Mouse (Mus musculus): ENCODE data around the gene Slc2a5. TPM values are rescaled to one million over a fixed set of nuclear protein-coding genes. Genes with fewer than 3 reads are reported as not detected.

Slc2a5 gene
- polyA plus RNA-seq, 1 experiment from 2014 or later: 2.0 TPM

- Histone ChIP-seq H3K9me3 (no peaks in the 10 kb centered on the region), H3K27me3 (no peaks in the 10 kb centered on the region), H3K27ac (no peak overlapping the region), H3K36me3 (no peaks in the 10 kb centered on the region), H3K9ac (no peak overlapping the region), H3K4me1 (peaks cover 7% of the 10 kb centered on the region; the same call in 1 of the 2 replicates), H3K4me2 (no peak overlapping the region), H3K4me3 (no peak overlapping the region)
- ATAC-seq (ENCODE audit: insufficient number of reproducible peaks, low FRiP score, low TSS enrichment, low read depth): no peak
- 56% methylated on average over 8 of the region's 8 CpGs for WGBS
Measured at GRCm38 (mm10) chr4:150177122-150177521, 58.0 kb downstream of the Slc2a5 start.

- ATAC-seq (ENCODE audit: insufficient number of reproducible peaks, low FRiP score, low TSS enrichment, low read depth): no peak
- WGBS: 20% methylated on average over 4 of the region's 4 CpGs
- H3K4me2 ChIP-seq: no peak overlapping the region
Measured at GRCm38 (mm10) chr4:150178131-150178530, 59.0 kb downstream of the Slc2a5 start.

GRCm38 (mm10) chr4:150181304-150181703 is 62.2 kb downstream of the Slc2a5 start:
- H3K4me2 ChIP-seq: no peak overlapping the region
- no peak for ATAC-seq (ENCODE audit: insufficient number of reproducible peaks, low FRiP score, low TSS enrichment, low read depth)

More at GRCm38 (mm10) chr4:150178131-150178530, 59.0 kb downstream of the Slc2a5 start:
- no peaks in the 10 kb centered on the region for H3K36me3 ChIP-seq
- H3K9ac ChIP-seq: no peak overlapping the region
- no peaks in the 10 kb centered on the region for H3K27me3 ChIP-seq
- H3K4me3 ChIP-seq: no peak overlapping the region
- H3K9me3 ChIP-seq: no peaks in the 10 kb centered on the region
- H3K4me1 ChIP-seq: peaks cover 7% of the 10 kb centered on the region; the same call in 1 of the 2 replicates
- H3K27ac ChIP-seq: no peak overlapping the region

GRCm38 (mm10) chr4:150188236-150188635 is 69.2 kb downstream of the Slc2a5 start:
- Histone ChIP-seq H3K9ac (no peak overlapping the region), H3K9me3 (no peaks in the 10 kb centered on the region), H3K4me2 (no peak overlapping the region), H3K36me3 (no peaks in the 10 kb centered on the region), H3K27me3 (no peaks in the 10 kb centered on the region), H3K4me3 (no peak overlapping the region), H3K27ac (no peak overlapping the region), H3K4me1 (no peaks in the 10 kb centered on the region)
- no peak for ATAC-seq (ENCODE audit: insufficient number of reproducible peaks, low FRiP score, low TSS enrichment, low read depth)
- WGBS: 49% methylated on average over 11 of the region's 11 CpGs

More at GRCm38 (mm10) chr4:150181304-150181703, 62.2 kb downstream of the Slc2a5 start:
- peaks cover 7% of the 10 kb centered on the region; the same call in 1 of the 2 replicates for H3K4me1 ChIP-seq
- H3K36me3 ChIP-seq: no peaks in the 10 kb centered on the region
- no peak overlapping the region for H3K4me3 ChIP-seq
- no peaks in the 10 kb centered on the region for H3K9me3 ChIP-seq
- H3K27me3 ChIP-seq: no peaks in the 10 kb centered on the region
- 86% methylated on average over 7 of the region's 7 CpGs for WGBS
- no peak overlapping the region for H3K27ac ChIP-seq
- H3K9ac ChIP-seq: no peak overlapping the region

GRCm38 (mm10) chr4:150192199-150192598 is 73.1 kb downstream of the Slc2a5 start:
- Histone ChIP-seq H3K4me2 (no peak overlapping the region), H3K9me3 (no peaks in the 10 kb centered on the region), H3K9ac (no peak overlapping the region), H3K4me1 (no peaks in the 10 kb centered on the region), H3K36me3 (no peaks in the 10 kb centered on the region), H3K27ac (no peak overlapping the region), H3K27me3 (no peaks in the 10 kb centered on the region), H3K4me3 (no peak overlapping the region)
- ATAC-seq (ENCODE audit: insufficient number of reproducible peaks, low FRiP score, low TSS enrichment, low read depth): no peak
- 80% methylated on average over 6 of the region's 6 CpGs for WGBS

Other genes starting within 250 kb of the Slc2a5 start
- gene Spsb1, start 164.2 kb upstream of the Slc2a5 start, polyA plus RNA-seq (2015; fragmentation: Nextera tagmentation; extraction: Ambion mirVana): 24.6 and 27.1 TPM in 2 replicates
- gene H6pd, start 110.3 kb upstream of the Slc2a5 start, polyA plus RNA-seq (2015; fragmentation: Nextera tagmentation; extraction: Ambion mirVana): 13.1 and 13.4 TPM in 2 replicates
- gene Gpr157, start 31.9 kb upstream of the Slc2a5 start, polyA plus RNA-seq (2015; fragmentation: Nextera tagmentation; extraction: Ambion mirVana): 1.4 and 1.7 TPM in 2 replicates
- not detected in 2 replicates for gene Slc2a7, start 29.7 kb downstream of the Slc2a5 start, polyA plus RNA-seq (2015; fragmentation: Nextera tagmentation; extraction: Ambion mirVana)
- 0.20 and 0.50 TPM in 2 replicates for gene Car6, start 82.0 kb downstream of the Slc2a5 start, polyA plus RNA-seq (2015; fragmentation: Nextera tagmentation; extraction: Ambion mirVana)
- 1,599 and 1,772 TPM in 2 replicates for gene Eno1, start 117.4 kb downstream of the Slc2a5 start, polyA plus RNA-seq (2015; fragmentation: Nextera tagmentation; extraction: Ambion mirVana)
- 18.4 and 19.7 TPM in 2 replicates for gene Rere, start 162.4 kb downstream of the Slc2a5 start, polyA plus RNA-seq (2015; fragmentation: Nextera tagmentation; extraction: Ambion mirVana)